Mouse (Mus musculus): ENCODE measurements around the gene Glyctk. TPM values are rescaled to one million over a fixed set of nuclear protein-coding genes. Genes with fewer than 3 reads are reported as not detected.

The Glyctk gene
- polyA plus RNA-seq, 1 experiment from 2014 or later, result 6.4 TPM

- H3K27ac ChIP-seq, result peak overlapping the region; percentile 37; the same call in 1 of the 2 replicates
- peak overlapping the region; percentile 10; the same call in 1 of the 2 replicates for H3K4me2 ChIP-seq
- no peak overlapping the region for H3K4me3 ChIP-seq
- no peaks in the 10 kb centered on the region for H3K36me3 ChIP-seq (ENCODE audit: poor library complexity, severe bottlenecking)
- no peaks in the 10 kb centered on the region for H3K9me3 ChIP-seq (replicated peaks)
- WGBS, result 17% methylated on average over 10 of the region's 10 CpGs
- ATAC-seq, result peak; percentile 69
- H3K4me1 ChIP-seq, result peaks cover 43% of the 10 kb centered on the region
- peaks cover 52% of the 10 kb centered on the region for H3K27me3 ChIP-seq
- no peak overlapping the region for H3K9ac ChIP-seq
Observed at GRCm38 (mm10) chr9:106139763-106140162, 18.2 kb downstream of the Glyctk start.

GRCm38 (mm10) chr9:106137671-106138216, 20.2 kb downstream of the Glyctk start:
- Histone ChIP-seq H3K4me1 (peaks cover 31% of the 10 kb centered on the region), H3K36me3 (ENCODE audit: poor library complexity, severe bottlenecking) (no peaks in the 10 kb centered on the region), H3K4me2 (no peak overlapping the region), H3K9ac (no peak overlapping the region), H3K4me3 (no peak overlapping the region), H3K27me3 (peaks cover 44% of the 10 kb centered on the region), H3K9me3 (replicated peaks) (no peaks in the 10 kb centered on the region), H3K27ac (no peak overlapping the region)
- no peak for ATAC-seq
- WGBS, result 33% methylated on average over 10 of the region's 10 CpGs

GRCm38 (mm10) chr9:106130250-106130649, 27.7 kb downstream of the Glyctk start:
- 90% methylated on average over 7 of the region's 7 CpGs for WGBS
- Histone ChIP-seq H3K9ac (no peak overlapping the region), H3K4me3 (no peak overlapping the region), H3K9me3 (replicated peaks) (no peaks in the 10 kb centered on the region), H3K4me1 (peaks cover 32% of the 10 kb centered on the region), H3K27ac (no peak overlapping the region), H3K4me2 (no peak overlapping the region), H3K36me3 (ENCODE audit: poor library complexity, severe bottlenecking) (no peaks in the 10 kb centered on the region), H3K27me3 (peaks cover 4% of the 10 kb centered on the region)
- no peak for ATAC-seq

GRCm38 (mm10) chr9:106129072-106129471, 28.9 kb downstream of the Glyctk start:
- no peaks in the 10 kb centered on the region for H3K9me3 ChIP-seq (replicated peaks)
- H3K9ac ChIP-seq, result no peak overlapping the region
- H3K4me3 ChIP-seq, result no peak overlapping the region
- no peaks in the 10 kb centered on the region for H3K27me3 ChIP-seq
- no peaks in the 10 kb centered on the region for H3K36me3 ChIP-seq (ENCODE audit: poor library complexity, severe bottlenecking)
- H3K27ac ChIP-seq, result no peak overlapping the region
- H3K4me1 ChIP-seq, result peaks cover 32% of the 10 kb centered on the region
- WGBS, result 89% methylated on average over 2 of the region's 2 CpGs
- ATAC-seq, result no peak
- H3K4me2 ChIP-seq, result no peak overlapping the region

GRCm38 (mm10) chr9:106126786-106127251, 31.1 kb downstream of the Glyctk start:
- H3K9me3 ChIP-seq (replicated peaks), result no peaks in the 10 kb centered on the region
- H3K27me3 ChIP-seq, result no peaks in the 10 kb centered on the region
- H3K4me2 ChIP-seq, result peak overlapping the region; percentile 42
- peaks cover 32% of the 10 kb centered on the region for H3K4me1 ChIP-seq
- peak overlapping the region; percentile 30; the same call in 1 of the 2 replicates for H3K9ac ChIP-seq
- peak; percentile 95 for ATAC-seq
- H3K27ac ChIP-seq, result peak overlapping the region; percentile 97
- no peak overlapping the region for H3K4me3 ChIP-seq
- no peaks in the 10 kb centered on the region for H3K36me3 ChIP-seq (ENCODE audit: poor library complexity, severe bottlenecking)
- 0% methylated on average over 2 of the region's 2 CpGs for WGBS

- H3K4me3 ChIP-seq, result no peak overlapping the region
- 48% methylated on average over 4 of the region's 4 CpGs for WGBS
- H3K9ac ChIP-seq, result no peak overlapping the region
- no peak for ATAC-seq
- no peaks in the 10 kb centered on the region for H3K27me3 ChIP-seq
- H3K9me3 ChIP-seq (replicated peaks), result no peaks in the 10 kb centered on the region
- H3K27ac ChIP-seq, result no peak overlapping the region
- H3K36me3 ChIP-seq (ENCODE audit: poor library complexity, severe bottlenecking), result no peaks in the 10 kb centered on the region
- H3K4me2 ChIP-seq, result no peak overlapping the region
- H3K4me1 ChIP-seq, result peaks cover 34% of the 10 kb centered on the region
Observed at GRCm38 (mm10) chr9:106123599-106123998, 34.3 kb downstream of the Glyctk start.

- H3K9ac ChIP-seq, result no peak overlapping the region
- ATAC-seq, result no peak
- WGBS, result 53% methylated on average over 9 of the region's 9 CpGs
- peaks cover 17% of the 10 kb centered on the region; the same call in 1 of the 2 replicates for H3K4me1 ChIP-seq
- H3K9me3 ChIP-seq (replicated peaks), result no peaks in the 10 kb centered on the region
- no peaks in the 10 kb centered on the region for H3K36me3 ChIP-seq (ENCODE audit: poor library complexity, severe bottlenecking)
- H3K27ac ChIP-seq, result no peak overlapping the region
- H3K27me3 ChIP-seq, result no peaks in the 10 kb centered on the region
- H3K4me2 ChIP-seq, result no peak overlapping the region
- H3K4me3 ChIP-seq, result no peak overlapping the region
Observed at GRCm38 (mm10) chr9:106119075-106119474, 38.9 kb downstream of the Glyctk start.

- H3K4me3 ChIP-seq, result peak overlapping the region; percentile 18
- WGBS, result 6% methylated on average over 13 of the region's 13 CpGs
- 0 out of 2 replicates have a peak, but pooled peaks cover 7% of the 10 kb centered on the region for H3K9me3 ChIP-seq (replicated peaks)
- H3K4me2 ChIP-seq, result peak overlapping the region; percentile 54
- ATAC-seq, result peak; percentile 87
- peaks cover 8% of the 10 kb centered on the region; the same call in 1 of the 2 replicates for H3K27me3 ChIP-seq
- peak overlapping the region; percentile 73 for H3K27ac ChIP-seq
- H3K9ac ChIP-seq, result peak overlapping the region; percentile 34; the same call in 1 of the 2 replicates
- H3K4me1 ChIP-seq, result peaks cover 17% of the 10 kb centered on the region; the same call in 1 of the 2 replicates
- no peaks in the 10 kb centered on the region for H3K36me3 ChIP-seq (ENCODE audit: poor library complexity, severe bottlenecking)
Observed at GRCm38 (mm10) chr9:106115801-106116424, 42.0 kb downstream of the Glyctk start.

GRCm38 (mm10) chr9:106112770-106113423, 45.0 kb downstream of the Glyctk start:
- Histone ChIP-seq H3K27me3 (peaks cover 8% of the 10 kb centered on the region; the same call in 1 of the 2 replicates), H3K4me2 (no peak overlapping the region), H3K4me1 (peaks cover 13% of the 10 kb centered on the region; the same call in 1 of the 2 replicates), H3K36me3 (ENCODE audit: poor library complexity, severe bottlenecking) (no peaks in the 10 kb centered on the region), H3K27ac (no peak overlapping the region), H3K4me3 (no peak overlapping the region), H3K9me3 (replicated peaks) (0 out of 2 replicates have a peak, but pooled peaks cover 7% of the 10 kb centered on the region), H3K9ac (no peak overlapping the region)
- no peak for ATAC-seq
- WGBS, result 28% methylated on average over 10 of the region's 10 CpGs

- ATAC-seq, result no peak
- Histone ChIP-seq H3K4me3 (no peak overlapping the region), H3K4me2 (no peak overlapping the region), H3K36me3 (ENCODE audit: poor library complexity, severe bottlenecking) (no peaks in the 10 kb centered on the region), H3K9ac (no peak overlapping the region), H3K9me3 (replicated peaks) (peaks cover 3% of the 10 kb centered on the region; the same call in 1 of the 2 replicates), H3K27me3 (no peaks in the 10 kb centered on the region), H3K27ac (no peak overlapping the region), H3K4me1 (no peaks in the 10 kb centered on the region)
- WGBS, result 87% methylated on average over 9 of the region's 9 CpGs
Observed at GRCm38 (mm10) chr9:106106241-106106640, 51.7 kb downstream of the Glyctk start.

- Histone ChIP-seq H3K9me3 (replicated peaks) (no peaks in the 10 kb centered on the region; the same call in 1 of the 2 replicates), H3K4me3 (no peak overlapping the region), H3K27me3 (no peaks in the 10 kb centered on the region), H3K4me1 (no peaks in the 10 kb centered on the region), H3K36me3 (ENCODE audit: poor library complexity, severe bottlenecking) (no peaks in the 10 kb centered on the region), H3K9ac (no peak overlapping the region), H3K27ac (no peak overlapping the region), H3K4me2 (no peak overlapping the region)
- WGBS, result 89% methylated on average over 7 of the region's 7 CpGs
- ATAC-seq, result no peak
Observed at GRCm38 (mm10) chr9:106104401-106104800, 53.5 kb downstream of the Glyctk start.

Data from forebrain, embryonic 13.5 days (tissue).